Mouse (Mus musculus): Measurements from ENCODE around the gene 9230112D13Rik.

The 9230112D13Rik gene

GRCm38 (mm10) chr14:34522701-34523100 lies at the start of gene 9230112D13Rik:
Gene 9230112D13Rik (minus strand): TSS chr14:34522801.
- no peak for DNase-seq

GRCm38 (mm10) chr14:34571610-34572387 lies 49.2 kb upstream of the 9230112D13Rik start:
- DNase-seq, result no peak

- no peak for DNase-seq
These were observed 48.3 kb upstream of the 9230112D13Rik start for GRCm38 (mm10) chr14:34570903-34571302.

- peak; percentile 62 to 67 for DNase-seq
These were observed 47.7 kb upstream of the 9230112D13Rik start for GRCm38 (mm10) chr14:34570294-34570693.

- no peak for DNase-seq
These were observed 47.1 kb upstream of the 9230112D13Rik start for GRCm38 (mm10) chr14:34569534-34570194.

- DNase-seq, result no peak
These were observed 46.0 kb upstream of the 9230112D13Rik start for GRCm38 (mm10) chr14:34568626-34569025.

GRCm38 (mm10) chr14:34567697-34568096 lies 45.1 kb upstream of the 9230112D13Rik start:
- no peak for DNase-seq

- DNase-seq, result no peak
These were observed 43.9 kb upstream of the 9230112D13Rik start for GRCm38 (mm10) chr14:34566530-34566929.

GRCm38 (mm10) chr14:34565711-34566110 lies 43.1 kb upstream of the 9230112D13Rik start:
- no peak for DNase-seq

GRCm38 (mm10) chr14:34564646-34565045 lies 42.0 kb upstream of the 9230112D13Rik start:
- DNase-seq, result no peak

GRCm38 (mm10) chr14:34562393-34562792 lies 39.8 kb upstream of the 9230112D13Rik start:
- no peak for DNase-seq

GRCm38 (mm10) chr14:34561647-34562046 lies 39.0 kb upstream of the 9230112D13Rik start:
- DNase-seq, result no peak

GRCm38 (mm10) chr14:34558947-34559346 lies 36.3 kb upstream of the 9230112D13Rik start:
- DNase-seq, result no peak

- no peak for DNase-seq
These were observed 32.6 kb upstream of the 9230112D13Rik start for GRCm38 (mm10) chr14:34555211-34555610.

GRCm38 (mm10) chr14:34554047-34554446 lies 31.4 kb upstream of the 9230112D13Rik start:
- DNase-seq, result no peak

- no peak for DNase-seq
These were observed 30.9 kb upstream of the 9230112D13Rik start for GRCm38 (mm10) chr14:34553470-34553869.

- DNase-seq, result no peak
These were observed 29.6 kb upstream of the 9230112D13Rik start for GRCm38 (mm10) chr14:34552226-34552625.

GRCm38 (mm10) chr14:34549004-34549671 lies 26.5 kb upstream of the 9230112D13Rik start:
- peak; percentile 68 to 70 for DNase-seq

GRCm38 (mm10) chr14:34548391-34549001 lies 25.9 kb upstream of the 9230112D13Rik start:
- DNase-seq, result no peak

GRCm38 (mm10) chr14:34544545-34544944 lies 21.9 kb upstream of the 9230112D13Rik start:
- DNase-seq, result no peak

GRCm38 (mm10) chr14:34544001-34544400 lies 21.4 kb upstream of the 9230112D13Rik start:
- no peak for DNase-seq

- no peak for DNase-seq
These were observed 21.0 kb upstream of the 9230112D13Rik start for GRCm38 (mm10) chr14:34543596-34543995.

- DNase-seq, result no peak
These were observed 19.3 kb upstream of the 9230112D13Rik start for GRCm38 (mm10) chr14:34541896-34542295.
